Mouse (Mus musculus): ENCODE data around the gene Nle1.

- no peak for TF ChIP-seq CTCF (IDR thresholded peaks at IDR 0.05)
- TF ChIP-seq EP300 (IDR thresholded peaks at IDR 0.05), result no peak
Observed at GRCm38 (mm10) chr11:82854111-82854510, 54.1 kb downstream of the Nle1 start.

All from lung, postnatal 0 days (tissue).